Mouse (Mus musculus): ENCODE results near the gene F830045P16Rik.

Gene F830045P16Rik

DNA sequence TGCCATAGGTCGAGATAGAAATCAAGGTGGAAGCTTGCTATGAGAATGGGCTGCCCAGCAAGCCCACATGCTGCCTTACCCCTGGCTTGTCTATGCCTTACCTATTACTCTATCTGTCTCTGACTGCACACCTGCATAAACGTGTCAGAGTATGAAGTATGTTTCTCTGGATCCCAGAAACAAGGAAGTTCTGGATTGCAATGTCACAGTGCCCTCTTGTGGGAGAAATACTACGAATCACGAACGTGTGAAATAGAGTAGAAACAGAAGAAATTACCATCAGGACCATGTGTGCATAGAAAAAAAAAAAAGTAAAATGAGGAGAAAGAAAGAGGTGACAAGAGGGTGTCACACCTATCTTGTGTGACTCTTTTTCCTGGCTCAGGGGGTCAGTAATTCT lies 64.5 kb downstream of the F830045P16Rik start:
- peak; percentile 60 for DNase-seq

DNA sequence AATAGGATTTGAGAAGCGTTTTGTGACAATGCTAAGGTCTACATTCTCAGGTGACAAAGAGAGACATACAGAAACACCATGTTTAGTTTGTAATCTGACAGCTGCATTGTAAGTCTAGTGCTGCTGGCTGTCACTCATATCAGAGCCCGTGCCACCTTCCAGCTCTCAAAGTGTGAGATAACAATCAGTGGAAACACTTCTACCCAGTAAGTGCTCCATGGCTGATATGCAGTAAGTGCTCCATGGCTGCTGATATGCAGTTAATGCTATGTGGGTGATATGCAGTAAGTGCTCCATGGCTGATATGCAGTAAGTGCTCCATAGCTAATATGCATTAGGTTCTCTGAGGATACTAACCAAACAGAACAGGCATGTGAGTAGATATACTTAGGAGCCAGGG lies 65.6 kb downstream of the F830045P16Rik start:
- no peak for DNase-seq

DNA sequence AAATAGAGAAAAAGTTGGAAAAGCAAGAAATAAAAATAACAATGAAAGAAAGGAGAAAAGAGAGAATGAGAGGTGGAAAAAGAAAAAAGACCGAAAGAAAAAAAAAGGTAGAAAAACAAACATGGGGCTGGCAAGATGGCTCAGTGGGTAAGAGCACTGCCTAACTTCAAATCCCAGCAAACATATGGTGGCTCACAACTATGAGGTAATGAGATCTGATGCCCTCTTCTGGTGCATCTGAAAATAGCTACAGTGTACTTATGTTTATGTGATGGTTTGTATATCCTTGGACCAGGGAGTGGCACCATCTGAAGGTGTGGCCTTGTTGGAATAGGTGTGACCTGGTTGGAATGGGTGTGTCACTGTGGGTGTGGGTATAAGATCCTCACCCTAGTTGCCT lies 97.6 kb downstream of the F830045P16Rik start:
- DNase-seq, result peak; percentile 30

DNA sequence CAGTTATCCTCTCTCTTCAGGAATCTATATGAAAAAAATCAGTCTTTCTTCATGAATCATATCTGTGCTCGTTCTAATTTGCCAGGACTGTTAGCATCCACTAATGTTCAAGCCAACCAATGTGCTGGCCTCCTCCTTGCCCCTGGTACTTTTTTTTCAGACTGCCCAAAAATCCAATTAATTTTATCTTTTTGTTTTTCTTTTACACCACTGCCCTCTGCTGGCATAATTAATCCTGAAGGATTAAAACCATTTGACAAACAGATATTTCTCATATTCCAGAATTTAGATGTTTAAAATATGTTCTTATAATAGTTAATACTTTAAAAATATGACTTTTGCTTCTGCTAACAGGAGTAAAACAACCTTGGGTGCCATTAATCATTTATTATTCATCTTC lies 101.2 kb downstream of the F830045P16Rik start:
- DNase-seq, result peak; percentile 21

DNA sequence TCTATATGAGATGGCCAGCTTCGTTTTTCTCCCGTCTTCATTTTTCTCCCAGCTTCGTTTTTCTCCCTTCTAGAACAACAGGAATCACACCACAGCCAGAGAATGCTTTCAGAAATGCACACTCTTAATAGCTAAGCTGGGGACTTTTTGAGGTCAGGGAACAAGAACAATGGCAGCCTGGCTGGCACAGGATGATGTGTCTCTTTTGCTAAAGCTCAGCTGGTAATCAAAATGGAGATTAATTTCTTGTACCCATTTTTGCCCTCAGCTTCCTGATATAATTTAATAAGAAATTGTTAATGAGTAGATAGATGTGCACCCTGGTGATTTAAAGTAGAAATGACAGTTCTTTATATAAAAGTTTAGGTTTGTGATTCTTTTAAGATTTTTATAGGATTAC lies 112.7 kb downstream of the F830045P16Rik start:
- no peak for DNase-seq

DNA sequence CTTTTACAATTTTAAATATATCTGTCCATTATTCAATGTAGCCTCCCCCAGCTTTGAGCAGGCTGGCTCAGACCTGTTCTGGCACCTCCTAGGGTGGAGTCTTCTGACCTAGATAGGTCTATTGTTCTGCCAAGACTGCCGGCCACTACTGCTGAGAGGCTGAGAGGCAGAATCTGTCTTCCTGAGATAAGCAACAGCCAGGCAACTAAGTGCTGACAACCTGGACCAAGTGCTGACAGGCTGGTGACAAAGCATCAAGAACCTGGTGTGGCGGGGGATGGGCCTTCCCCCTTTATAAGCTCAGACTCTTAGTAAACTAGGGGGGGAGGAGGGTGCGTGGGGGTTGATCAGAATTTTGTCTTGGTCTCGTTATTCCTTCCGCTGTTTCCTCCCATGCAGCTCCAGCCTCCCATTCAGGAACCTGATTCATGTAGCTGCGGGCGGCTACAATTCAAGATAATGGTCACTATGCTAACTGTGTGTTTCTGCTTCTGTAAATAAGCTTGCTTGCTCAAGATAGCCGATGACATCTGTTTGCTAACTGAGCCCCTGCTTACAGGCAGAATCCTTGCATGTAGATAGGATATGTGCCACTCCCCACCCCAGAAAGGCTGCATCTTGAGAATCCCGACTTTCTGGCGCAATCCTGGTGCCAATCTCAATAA lies 115.4 kb downstream of the F830045P16Rik start:
- no peak for DNase-seq

DNA sequence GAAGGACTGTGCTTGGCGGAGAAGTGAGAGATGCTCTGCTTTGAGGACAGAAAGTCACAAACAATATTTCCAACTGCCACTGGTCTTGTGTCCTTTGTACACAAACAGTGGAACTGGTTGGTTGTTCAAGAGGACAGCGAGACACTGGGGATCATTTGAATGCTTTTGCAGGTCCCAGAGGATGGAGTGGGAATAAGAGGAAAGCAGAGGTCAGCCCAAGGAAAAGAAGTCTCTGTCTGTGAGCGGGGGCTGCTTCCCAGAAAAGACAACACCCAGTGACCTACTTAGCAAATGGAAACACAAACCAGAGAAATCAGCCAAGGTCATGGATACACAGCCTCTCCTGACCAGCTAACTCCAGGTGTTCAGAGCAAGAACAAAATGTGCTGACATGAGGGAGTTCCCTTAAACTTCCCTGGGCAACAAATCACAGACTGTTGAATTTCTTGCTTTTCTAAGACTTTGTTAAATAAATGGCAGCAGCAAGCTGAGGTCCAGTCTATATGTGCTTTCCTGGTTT lies 117.0 kb downstream of the F830045P16Rik start:
- no peak for DNase-seq

DNA sequence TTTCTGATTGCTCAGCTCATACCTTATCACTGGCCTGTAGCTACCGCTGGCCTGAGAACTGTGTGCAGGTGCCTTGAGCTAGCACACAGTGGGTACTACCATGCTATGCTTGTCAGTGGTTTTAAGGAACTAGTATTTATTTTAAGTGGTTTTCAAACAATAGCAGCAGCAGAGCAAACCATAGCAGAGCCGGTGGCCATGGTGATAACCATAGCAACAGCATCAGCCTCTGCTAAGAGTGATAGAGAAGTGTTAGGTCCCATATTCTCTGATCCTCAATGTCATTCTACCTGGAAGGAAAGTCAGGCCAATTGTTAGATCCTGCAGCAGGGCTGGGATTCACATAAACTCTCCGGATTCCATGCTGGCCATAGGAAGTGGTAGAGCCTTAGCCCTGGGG lies 121.8 kb downstream of the F830045P16Rik start:
- no peak for DNase-seq

DNA sequence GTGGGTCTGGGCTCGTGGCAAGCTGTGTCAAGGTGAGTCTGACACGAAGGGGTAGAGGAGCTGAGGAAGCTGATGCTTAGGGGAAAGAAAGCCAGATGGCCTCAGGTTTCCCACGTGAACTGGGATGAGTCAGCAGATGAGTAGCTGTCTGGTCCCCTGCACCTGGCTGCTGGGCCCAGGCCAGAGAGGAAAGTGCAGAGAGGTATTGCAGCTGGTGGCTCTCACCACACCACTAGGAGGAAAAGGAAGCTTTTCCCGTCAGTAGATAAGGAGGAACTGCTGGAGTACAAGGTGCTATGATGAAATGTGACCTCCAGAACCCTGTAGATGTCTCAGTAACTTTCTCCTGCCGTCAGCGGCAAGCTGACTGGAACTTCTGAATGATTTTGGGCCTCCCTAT lies 122.9 kb downstream of the F830045P16Rik start:
- no peak for DNase-seq

DNA sequence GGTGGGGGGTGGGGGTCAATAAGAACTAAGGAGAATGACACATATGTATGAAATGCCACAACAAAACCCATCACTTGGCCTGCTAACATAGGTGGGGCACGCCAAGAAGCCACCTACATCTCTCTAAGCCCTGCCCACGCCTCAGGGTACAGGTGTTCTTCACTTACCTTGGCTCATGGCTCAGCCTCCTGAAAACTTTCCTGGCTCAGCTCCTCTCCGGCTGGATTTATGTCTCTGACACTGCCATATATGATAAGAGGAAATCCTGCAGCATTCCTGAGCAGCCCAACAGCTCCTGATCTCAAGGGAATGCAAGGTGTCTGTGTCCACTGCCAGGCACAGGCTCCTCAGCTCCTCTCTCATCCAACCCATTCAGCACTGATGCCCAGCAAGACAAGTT lies 124.8 kb downstream of the F830045P16Rik start:
- no peak for DNase-seq

DNA sequence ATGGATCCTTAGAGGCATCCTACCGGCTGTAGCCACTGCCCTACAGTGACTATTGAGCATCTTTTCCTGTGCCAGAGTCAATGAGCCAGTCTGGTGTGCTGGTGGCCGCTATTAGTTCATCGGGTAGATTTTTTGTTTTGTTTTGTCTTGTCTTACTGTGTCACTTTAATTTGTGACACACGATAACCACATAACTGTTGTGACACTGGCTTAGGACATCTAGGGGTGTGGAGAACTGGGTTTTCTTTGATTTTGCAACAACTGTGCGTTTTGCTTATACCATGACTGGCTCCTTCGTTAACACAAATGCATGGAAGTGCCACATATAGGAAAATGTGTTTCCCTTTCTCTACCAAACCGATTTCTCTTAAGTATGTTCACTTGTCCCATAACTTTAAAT lies 126.1 kb downstream of the F830045P16Rik start:
- peak; percentile 15 for DNase-seq

DNA sequence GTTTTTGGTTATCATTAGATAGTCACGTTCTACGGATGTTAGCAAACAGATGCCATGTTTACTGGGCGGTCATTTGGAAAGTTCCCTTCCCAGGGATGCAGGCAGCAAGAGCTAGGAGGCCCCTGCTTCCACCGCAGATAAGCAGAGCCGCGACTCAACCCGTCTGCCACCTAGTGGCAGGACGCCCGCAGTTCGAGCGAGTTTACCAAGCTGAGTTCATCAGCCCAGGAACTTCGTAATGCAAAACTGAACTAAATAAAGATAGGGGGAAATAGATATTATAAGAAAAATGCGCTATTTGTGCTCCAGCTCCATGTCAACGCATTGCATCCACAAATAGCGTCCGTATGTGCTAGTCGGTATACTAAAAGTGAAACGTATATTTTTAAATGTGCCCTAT lies 127.9 kb downstream of the F830045P16Rik start:
- DNase-seq, result peak; percentile 85
